Mouse (Mus musculus) forebrain, embryonic 13.5 days (tissue): ENCODE results near the gene Mapk10. TPM values are rescaled to one million over a fixed set of nuclear protein-coding genes. Genes with fewer than 3 reads are reported as not detected.

Experiments used
- ATAC-seq: fragments of 200-750 bp; cut with Nextera tagmentation; 2 replicates; pipeline ENCODE4 v1.8.0; 2017
- H3K27ac ChIP-seq: fragments of 300-500 bp; sonication (generic); 2 replicates; pipeline ENCODE4 v1.5.1; 2015; ENCODE audit warnings: inconsistent platforms, mild to moderate bottlenecking, moderate library complexity
- H3K27me3 ChIP-seq: fragments of 300-500 bp; sonication (generic); 2 replicates; pipeline ENCODE4 v1.6.1; 2015; ENCODE audit warnings: mild to moderate bottlenecking, inconsistent platforms
- H3K36me3 ChIP-seq: fragments of 300-500 bp; sonication (generic); 2 replicates; pipeline ENCODE4 v1.6.1; 2015; ENCODE audit warnings: mild to moderate bottlenecking, inconsistent platforms; ENCODE audit not compliant: poor library complexity, severe bottlenecking
- H3K4me1 ChIP-seq: fragments of 300-500 bp; sonication (generic); 2 replicates; pipeline ENCODE4 v1.6.1; 2015; ENCODE audit warnings: inconsistent platforms
- H3K4me2 ChIP-seq: fragments of 300-500 bp; sonication (generic); 2 replicates; pipeline ENCODE4 v1.6.1; 2015; ENCODE audit warnings: inconsistent platforms, mild to moderate bottlenecking, moderate library complexity
- H3K4me3 ChIP-seq: fragments of 300-500 bp; sonication (generic); 2 replicates; pipeline ENCODE4 v1.5.1; 2015; ENCODE audit warnings: mild to moderate bottlenecking, inconsistent platforms
- H3K9ac ChIP-seq: fragments of 300-500 bp; sonication (generic); 2 replicates; pipeline ENCODE4 v1.6.1; 2015; ENCODE audit warnings: mild to moderate bottlenecking, inconsistent platforms
- H3K9me3 ChIP-seq: fragments of 300-500 bp; sonication (generic); replicated peaks from 2 replicates; pipeline ENCODE4 v1.6.1; 2016; ENCODE audit warnings: inconsistent platforms
- WGBS: fragments of 180-500 bp; shearing (Covaris S2); methylation state at CpG from one replicate; pipeline ENCODE4 v1.1.7; 2015; 5-methylcytosine and 5-hydroxymethylcytosine counted together
- polyA plus RNA-seq: library from polyadenylated mRNA; unstranded; fragments of >200 nt; fragmentation: Nextera tagmentation; extraction: Ambion mirVana; gene quantifications from 2 replicates; pipeline ENCODE4 v1.2.1, GENCODE M21; 2015

Mapk10 gene
- polyA plus RNA-seq, 1 experiment from 2014 or later, result 53.0 TPM

DNA sequence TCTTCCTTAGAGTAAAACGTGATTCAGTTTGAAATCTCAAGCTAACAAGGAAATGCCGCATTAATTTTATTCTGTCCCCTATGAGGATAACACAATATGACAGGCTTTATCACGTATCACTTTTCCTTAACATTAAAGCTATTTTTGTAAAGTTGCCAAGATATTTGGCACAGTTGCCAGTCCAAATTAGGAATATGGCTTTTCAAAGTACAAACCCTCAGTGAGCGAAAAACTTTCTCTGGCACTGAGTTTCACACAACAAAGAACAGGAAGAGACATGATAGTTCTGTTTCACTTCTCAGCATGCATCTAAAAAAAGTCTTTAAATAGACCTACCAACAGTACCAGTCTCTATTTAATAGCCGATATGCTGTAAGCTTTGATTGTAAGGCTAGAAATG lies 107.1 kb downstream of the Mapk10 start:
- no peaks in the 10 kb centered on the region for H3K9me3 ChIP-seq
- no peak overlapping the region for H3K9ac ChIP-seq
- WGBS, result 87% methylated on average over 5 of the region's 5 CpGs
- no peaks in the 10 kb centered on the region for H3K36me3 ChIP-seq
- no peak for ATAC-seq
- H3K27ac ChIP-seq, result no peak overlapping the region
- no peaks in the 10 kb centered on the region for H3K27me3 ChIP-seq
- no peak overlapping the region for H3K4me2 ChIP-seq
- H3K4me1 ChIP-seq, result no peaks in the 10 kb centered on the region
- H3K4me3 ChIP-seq, result no peak overlapping the region

DNA sequence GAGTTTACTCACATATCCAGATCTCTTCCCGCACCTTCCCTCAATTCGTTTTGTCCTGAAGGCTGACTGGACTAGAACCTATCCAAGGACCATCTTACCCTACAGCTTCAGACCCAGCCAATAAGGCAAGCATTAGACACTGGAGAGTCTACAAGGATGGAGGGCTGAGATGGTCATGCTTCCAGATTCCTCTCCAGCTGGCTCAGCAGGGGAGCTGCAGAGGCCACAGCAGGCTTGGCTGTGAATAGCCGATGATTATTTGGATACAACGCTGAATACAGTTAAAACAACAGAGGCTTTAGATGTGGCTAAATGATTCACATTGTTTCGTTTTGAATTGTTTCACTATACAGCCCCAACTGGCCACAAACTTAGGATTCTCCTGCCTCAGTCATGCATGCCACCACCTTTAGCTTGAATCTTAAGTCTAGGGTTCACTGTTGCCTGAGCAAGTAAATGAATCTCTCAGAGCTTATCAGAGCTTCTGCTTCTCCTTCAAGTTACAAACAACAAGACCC lies 108.2 kb downstream of the Mapk10 start:
- no peaks in the 10 kb centered on the region for H3K9me3 ChIP-seq
- no peaks in the 10 kb centered on the region for H3K4me1 ChIP-seq
- H3K9ac ChIP-seq, result no peak overlapping the region
- H3K27ac ChIP-seq, result no peak overlapping the region
- ATAC-seq, result no peak
- no peak overlapping the region for H3K4me2 ChIP-seq
- H3K4me3 ChIP-seq, result no peak overlapping the region
- H3K27me3 ChIP-seq, result no peaks in the 10 kb centered on the region
- H3K36me3 ChIP-seq, result no peaks in the 10 kb centered on the region
- WGBS, result 80% methylated on average over 5 of the region's 5 CpGs

DNA sequence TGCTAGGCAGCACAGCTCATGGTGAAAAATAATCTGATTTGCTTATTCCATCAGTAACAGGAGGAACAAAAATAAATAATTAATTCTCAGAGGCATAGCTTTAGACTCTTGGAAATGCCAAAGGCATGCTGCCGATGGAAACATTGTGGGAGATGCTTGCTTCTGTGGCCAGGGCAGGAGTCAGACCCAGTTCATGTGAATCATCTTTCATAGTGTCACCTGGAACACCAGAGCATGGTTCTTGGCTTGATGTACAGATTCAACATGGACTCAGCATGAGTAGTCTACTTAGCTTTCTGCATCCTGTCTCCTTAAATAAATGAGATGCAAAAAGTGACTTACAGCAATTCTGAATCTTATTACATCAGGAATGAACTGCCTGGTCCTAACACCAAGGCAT lies 109.0 kb downstream of the Mapk10 start:
- Histone ChIP-seq H3K9ac (no peak overlapping the region), H3K9me3 (no peaks in the 10 kb centered on the region), H3K36me3 (no peaks in the 10 kb centered on the region), H3K4me1 (no peaks in the 10 kb centered on the region), H3K27me3 (no peaks in the 10 kb centered on the region), H3K4me2 (no peak overlapping the region), H3K27ac (no peak overlapping the region), H3K4me3 (no peak overlapping the region)
- ATAC-seq, result no peak
- 88% methylated on average over 1 of the region's 1 CpGs for WGBS

DNA sequence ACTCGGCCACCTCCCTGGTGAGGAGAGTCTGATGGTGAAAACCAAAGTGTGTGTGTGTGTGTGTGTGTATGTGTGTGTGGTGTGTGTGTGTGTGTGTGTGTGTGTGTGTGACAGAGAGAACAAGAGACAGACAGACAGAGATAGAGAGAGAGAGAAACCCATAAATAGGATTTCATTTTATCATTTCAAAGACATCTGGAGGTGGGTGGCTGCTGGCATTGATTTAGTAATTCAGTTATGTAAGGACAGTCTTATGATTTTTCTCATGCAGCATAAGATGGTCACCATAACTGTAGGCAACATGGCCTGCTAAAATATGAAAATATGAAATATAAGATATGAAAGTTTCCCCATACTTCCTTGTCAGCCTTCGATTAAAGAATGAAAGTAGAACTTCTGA lies 117.0 kb downstream of the Mapk10 start:
- ATAC-seq, result no peak
- Histone ChIP-seq H3K27ac (no peak overlapping the region), H3K9ac (no peak overlapping the region), H3K4me3 (no peak overlapping the region), H3K36me3 (no peaks in the 10 kb centered on the region), H3K4me1 (no peaks in the 10 kb centered on the region), H3K9me3 (no peaks in the 10 kb centered on the region), H3K27me3 (no peaks in the 10 kb centered on the region), H3K4me2 (no peak overlapping the region)
- 88% methylated on average over 2 of the region's 2 CpGs for WGBS

DNA sequence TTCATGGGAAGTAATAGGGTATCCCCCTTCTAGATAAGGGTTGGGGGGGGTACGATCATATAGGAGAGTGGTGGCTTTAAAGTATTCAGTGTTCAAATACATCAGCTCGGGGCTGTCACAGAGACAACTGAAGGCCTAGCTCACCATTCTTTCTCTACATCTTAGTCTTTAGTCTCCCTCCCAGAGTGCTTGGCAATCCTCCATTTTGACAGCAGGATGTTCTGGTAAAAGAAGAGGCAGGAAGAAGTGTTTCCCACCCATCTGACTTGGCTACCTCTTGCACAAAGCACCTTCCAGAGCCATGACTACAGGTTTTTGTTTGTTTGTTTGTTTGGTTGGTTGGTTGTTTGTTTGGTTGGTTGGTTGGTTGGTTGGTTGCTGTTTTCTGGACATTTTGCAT lies 125.3 kb downstream of the Mapk10 start:
- no peak overlapping the region for H3K4me2 ChIP-seq
- H3K4me1 ChIP-seq, result no peaks in the 10 kb centered on the region
- ATAC-seq, result no peak
- no peaks in the 10 kb centered on the region for H3K9me3 ChIP-seq
- H3K4me3 ChIP-seq, result no peak overlapping the region
- WGBS, result 83% methylated on average over 2 of the region's 2 CpGs
- H3K9ac ChIP-seq, result no peak overlapping the region
- H3K36me3 ChIP-seq, result no peaks in the 10 kb centered on the region
- no peaks in the 10 kb centered on the region for H3K27me3 ChIP-seq
- H3K27ac ChIP-seq, result no peak overlapping the region

DNA sequence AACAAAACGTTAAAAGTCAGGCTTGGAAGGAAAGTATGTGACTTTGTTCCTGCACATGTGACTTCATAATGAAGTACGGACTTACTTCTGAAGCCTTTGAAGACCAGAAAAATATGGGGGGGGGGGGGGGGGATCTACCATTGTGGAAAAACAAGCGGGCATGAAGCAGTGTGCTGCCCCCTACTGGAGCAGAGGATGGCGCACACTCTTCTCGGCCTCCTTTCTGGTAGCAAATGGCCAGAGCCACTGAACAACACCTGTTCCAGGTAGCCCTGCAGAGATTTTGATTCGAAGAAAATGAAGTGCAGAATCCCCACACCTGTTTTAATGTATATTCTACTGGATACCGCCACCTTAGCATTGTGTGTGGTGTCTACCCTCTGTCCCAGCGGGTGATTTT lies 135.7 kb downstream of the Mapk10 start:
- Histone ChIP-seq H3K4me2 (no peak overlapping the region), H3K36me3 (no peaks in the 10 kb centered on the region), H3K9ac (no peak overlapping the region), H3K4me1 (0 out of 2 replicates have a peak, but pooled peaks cover 4% of the 10 kb centered on the region), H3K27me3 (no peaks in the 10 kb centered on the region), H3K27ac (no peak overlapping the region), H3K9me3 (no peaks in the 10 kb centered on the region), H3K4me3 (no peak overlapping the region)
- WGBS, result 51% methylated on average over 8 of the region's 8 CpGs
- ATAC-seq, result no peak

DNA sequence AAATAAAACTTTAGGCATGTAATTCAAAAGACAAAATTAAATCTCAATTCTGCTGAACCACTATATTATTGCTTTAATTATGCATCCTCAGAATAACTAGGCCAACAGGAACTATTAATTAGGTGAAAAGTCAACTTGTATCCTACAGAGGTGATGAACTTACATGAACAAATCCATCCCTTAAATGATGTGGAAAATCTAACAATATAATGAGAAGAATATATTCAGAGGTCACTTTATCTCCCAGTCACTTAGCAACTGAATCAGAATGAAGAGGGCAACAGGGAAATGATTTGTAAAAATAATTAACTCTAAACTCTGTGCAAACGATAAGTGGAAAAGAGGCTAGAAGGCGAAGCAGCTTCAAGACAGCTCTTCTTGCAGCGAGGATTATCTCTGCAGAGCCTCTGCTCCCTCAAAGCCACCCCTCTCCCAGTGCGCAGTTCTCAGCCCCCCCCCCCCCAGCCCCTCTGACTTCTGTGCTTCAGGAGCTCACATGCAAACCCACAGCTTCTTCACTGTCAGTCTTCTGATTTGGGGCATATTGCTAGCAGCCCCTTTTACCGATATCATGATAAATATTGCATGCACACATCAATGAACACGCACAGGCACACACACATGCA lies 138.8 kb downstream of the Mapk10 start:
- no peak for ATAC-seq
- H3K27me3 ChIP-seq, result no peaks in the 10 kb centered on the region
- H3K27ac ChIP-seq, result no peak overlapping the region
- no peak overlapping the region for H3K4me2 ChIP-seq
- 0 out of 2 replicates have a peak, but pooled peaks cover 4% of the 10 kb centered on the region for H3K4me1 ChIP-seq
- 44% methylated on average over 6 of the region's 6 CpGs for WGBS
- no peak overlapping the region for H3K4me3 ChIP-seq
- H3K9ac ChIP-seq, result no peak overlapping the region
- H3K9me3 ChIP-seq, result no peaks in the 10 kb centered on the region
- H3K36me3 ChIP-seq, result no peaks in the 10 kb centered on the region

DNA sequence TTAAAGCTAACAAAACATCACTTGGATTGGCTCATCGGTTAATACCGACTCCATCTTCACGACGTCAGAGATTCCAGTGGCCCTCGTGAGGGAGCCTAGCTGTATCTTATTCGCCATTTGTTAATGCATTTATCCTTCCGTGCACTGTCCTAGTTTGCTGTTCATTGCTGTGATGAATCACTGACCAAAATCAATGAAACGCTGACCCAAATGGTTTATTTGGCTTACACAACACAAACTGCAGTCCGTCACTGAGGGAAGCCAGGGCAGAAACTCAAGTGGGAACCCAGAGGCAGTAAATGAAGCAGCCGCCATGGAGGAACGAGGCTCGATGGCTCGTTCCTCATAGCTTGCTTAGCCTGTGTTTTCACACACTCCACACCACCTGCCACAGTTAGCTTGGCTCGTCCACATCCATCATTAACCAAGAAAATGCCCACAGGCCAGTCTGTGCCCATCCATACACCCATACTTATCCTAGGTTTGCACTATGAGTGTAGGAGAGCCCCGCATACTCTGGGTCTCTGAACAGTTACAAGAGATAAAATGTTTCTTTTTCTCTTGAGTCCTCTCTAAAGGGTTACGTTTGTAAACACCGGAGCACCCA lies 140.0 kb downstream of the Mapk10 start:
- WGBS, result 89% methylated on average over 17 of the region's 17 CpGs

DNA sequence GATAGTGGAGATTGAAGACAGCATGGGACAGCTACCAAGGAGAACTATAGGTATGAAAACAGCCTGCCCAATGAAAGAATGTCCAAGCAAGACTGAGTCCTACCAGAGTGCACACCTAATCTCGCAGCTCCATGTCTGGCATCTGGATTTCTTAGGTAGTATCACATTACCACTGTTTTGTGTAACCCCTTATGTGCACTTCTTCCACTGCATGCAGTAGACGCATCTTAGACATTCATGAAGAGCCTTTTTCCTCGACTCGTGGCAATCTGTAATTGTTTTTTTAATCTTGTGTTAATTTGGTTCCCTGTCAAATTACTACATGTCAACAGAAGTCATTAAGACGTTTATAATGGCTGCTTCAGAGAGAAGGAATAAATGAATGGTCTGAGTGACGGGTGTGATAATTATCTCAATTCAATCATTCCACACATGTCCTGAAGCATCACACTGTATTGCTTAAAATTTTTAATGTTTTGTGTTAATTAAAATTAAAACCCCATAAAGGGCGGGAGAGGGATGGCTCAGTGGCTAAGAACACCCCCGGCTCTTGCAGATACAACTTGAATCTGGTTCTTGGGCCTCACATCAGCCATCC lies 160.7 kb downstream of the Mapk10 start:
- WGBS, result 45% methylated on average over 8 of the region's 8 CpGs
- Histone ChIP-seq H3K4me2 (no peak overlapping the region), H3K4me3 (no peak overlapping the region), H3K27ac (no peak overlapping the region), H3K9ac (no peak overlapping the region), H3K36me3 (no peaks in the 10 kb centered on the region), H3K9me3 (no peaks in the 10 kb centered on the region), H3K4me1 (no peaks in the 10 kb centered on the region), H3K27me3 (no peaks in the 10 kb centered on the region)
- ATAC-seq, result peak; percentile 75

More for the DNA sequence above, 140.0 kb downstream of the Mapk10 start:
- H3K9me3 ChIP-seq, result no peaks in the 10 kb centered on the region
- no peak for ATAC-seq
- no peak overlapping the region for H3K4me3 ChIP-seq
- H3K27me3 ChIP-seq, result no peaks in the 10 kb centered on the region
- H3K4me2 ChIP-seq, result no peak overlapping the region
- H3K4me1 ChIP-seq, result 0 out of 2 replicates have a peak, but pooled peaks cover 4% of the 10 kb centered on the region
- no peak overlapping the region for H3K9ac ChIP-seq
- H3K36me3 ChIP-seq, result no peaks in the 10 kb centered on the region
- H3K27ac ChIP-seq, result no peak overlapping the region

DNA sequence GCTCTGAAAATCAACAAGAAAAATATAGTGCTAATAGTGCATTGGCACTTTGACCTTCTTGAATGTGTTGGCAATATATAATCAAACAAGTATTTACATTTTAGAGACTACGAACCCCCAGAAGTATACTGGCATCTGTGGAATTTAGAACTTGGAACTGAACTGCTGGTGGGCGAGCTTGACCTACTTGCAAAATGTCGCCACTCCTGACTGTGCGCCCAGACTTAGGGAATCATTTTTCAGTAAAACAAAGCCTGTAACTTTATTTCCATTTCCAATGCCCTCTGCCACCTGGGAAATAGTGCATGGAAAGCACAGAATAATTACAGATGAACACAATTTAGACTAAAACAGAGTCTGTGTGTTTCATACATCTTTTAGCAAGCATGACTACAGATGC lies 163.1 kb downstream of the Mapk10 start:
- Histone ChIP-seq H3K4me1 (no peaks in the 10 kb centered on the region), H3K9me3 (no peaks in the 10 kb centered on the region), H3K27ac (no peak overlapping the region), H3K4me2 (no peak overlapping the region), H3K4me3 (no peak overlapping the region), H3K36me3 (no peaks in the 10 kb centered on the region), H3K27me3 (no peaks in the 10 kb centered on the region), H3K9ac (no peak overlapping the region)
- ATAC-seq, result no peak
- 92% methylated on average over 4 of the region's 4 CpGs for WGBS

DNA sequence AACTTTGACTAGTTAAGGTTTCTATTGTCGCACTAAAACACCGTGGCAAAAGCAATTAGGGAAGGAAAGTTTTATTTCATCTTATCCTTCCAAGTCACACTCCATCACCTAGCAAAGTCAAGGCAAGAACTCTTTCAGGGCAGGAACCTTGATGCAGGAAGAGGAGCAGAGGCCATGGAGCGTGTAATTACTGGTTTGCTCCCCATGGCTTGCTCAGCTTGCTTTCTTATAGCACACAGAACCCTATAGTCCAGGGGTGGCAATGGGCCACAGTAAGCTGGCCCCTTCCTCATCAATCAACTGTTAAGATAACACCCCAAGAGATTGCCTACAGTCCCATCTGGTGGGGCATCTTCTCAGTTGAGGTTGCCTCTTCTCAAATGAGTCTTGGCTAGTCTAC lies 173.4 kb downstream of the Mapk10 start:
- H3K27ac ChIP-seq, result no peak overlapping the region
- H3K4me1 ChIP-seq, result no peaks in the 10 kb centered on the region
- no peak overlapping the region for H3K4me3 ChIP-seq
- no peak for ATAC-seq
- no peak overlapping the region for H3K4me2 ChIP-seq
- H3K9ac ChIP-seq, result no peak overlapping the region
- no peaks in the 10 kb centered on the region for H3K9me3 ChIP-seq
- 93% methylated on average over 3 of the region's 3 CpGs for WGBS
- no peaks in the 10 kb centered on the region for H3K27me3 ChIP-seq
- H3K36me3 ChIP-seq, result no peaks in the 10 kb centered on the region

DNA sequence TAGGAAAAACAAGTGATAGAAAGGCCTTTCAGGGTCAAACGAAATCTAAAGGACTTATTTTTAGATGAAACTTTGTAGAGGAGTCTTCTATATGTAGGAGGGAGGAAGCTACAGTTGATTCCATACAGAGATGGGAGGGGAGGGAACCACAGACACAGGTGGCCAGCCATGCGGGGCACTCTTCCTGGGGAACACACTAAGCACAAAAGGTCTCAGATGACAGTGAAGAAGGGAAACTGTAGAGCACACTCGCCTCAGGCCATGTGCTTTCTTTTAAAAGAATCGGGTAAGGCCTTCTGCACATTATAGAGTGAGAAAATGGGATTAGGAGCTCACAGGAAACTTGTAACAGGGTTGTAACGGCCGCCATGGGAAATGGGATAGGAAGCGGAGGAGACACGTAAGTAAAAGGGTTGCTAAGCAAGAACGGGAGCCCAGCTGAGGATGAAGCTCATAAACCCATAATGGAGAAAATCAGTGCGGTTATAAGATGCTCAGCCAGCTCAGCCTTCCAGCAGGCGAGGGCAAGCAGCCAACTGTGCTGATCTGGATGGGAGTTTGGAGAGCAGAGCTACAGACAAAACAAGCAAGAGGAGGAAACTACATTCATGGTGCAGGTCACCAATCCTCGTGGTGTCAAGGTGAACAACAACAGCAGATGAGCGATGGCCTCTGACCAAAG lies 182.1 kb downstream of the Mapk10 start:
- H3K27me3 ChIP-seq, result no peaks in the 10 kb centered on the region
- no peak overlapping the region for H3K9ac ChIP-seq
- 72% methylated on average over 13 of the region's 13 CpGs for WGBS
- H3K36me3 ChIP-seq, result no peaks in the 10 kb centered on the region
- ATAC-seq, result no peak
- H3K4me3 ChIP-seq, result no peak overlapping the region
- no peak overlapping the region for H3K4me2 ChIP-seq
- no peaks in the 10 kb centered on the region; the same call in 1 of the 2 replicates for H3K4me1 ChIP-seq
- H3K27ac ChIP-seq, result no peak overlapping the region
- no peaks in the 10 kb centered on the region for H3K9me3 ChIP-seq
